Mouse (Mus musculus) C2C12 (cell line): ENCODE measurements at regions not wholly inside any gene's neighbourhood (a gene's known extent, or its start where the extent isn't known, plus 50 kb on each side); places are given as distances from the start of the nearest gene placed in this dataset.

Source experiments
- CEBPB ChIP-seq: IDR thresholded peaks from one replicate; pipeline ENCODE4 v1.6.1; 2011; ENCODE audit warnings: low read depth, mild to moderate bottlenecking, control low read depth, moderate library complexity
- CTCF ChIP-seq: IDR thresholded peaks from one replicate; pipeline ENCODE4 v1.5.1; 2011; ENCODE audit not compliant: control insufficient read depth, insufficient read depth, insufficient read length
- FOSL1 ChIP-seq: IDR thresholded peaks from one replicate; pipeline ENCODE4 v1.8.0; 2011; ENCODE audit warnings: mild to moderate bottlenecking, low read length; ENCODE audit not compliant: poor library complexity, insufficient read depth, severe bottlenecking
- MYOD1 ChIP-seq: IDR thresholded peaks from one replicate; pipeline ENCODE4 v1.6.1; 2011; ENCODE audit warnings: low read depth; ENCODE audit not compliant: control insufficient read depth, insufficient read length
- MYOG ChIP-seq: IDR thresholded peaks from one replicate; pipeline ENCODE4 v1.6.1; 2011; ENCODE audit not compliant: control insufficient read depth, insufficient read length; ENCODE audit errors: extremely low read depth
- USF1 ChIP-seq: IDR thresholded peaks from one replicate; pipeline ENCODE4 v1.6.1; 2011; ENCODE audit warnings: low read depth, mild to moderate bottlenecking, control low read depth, moderate library complexity

DNA sequence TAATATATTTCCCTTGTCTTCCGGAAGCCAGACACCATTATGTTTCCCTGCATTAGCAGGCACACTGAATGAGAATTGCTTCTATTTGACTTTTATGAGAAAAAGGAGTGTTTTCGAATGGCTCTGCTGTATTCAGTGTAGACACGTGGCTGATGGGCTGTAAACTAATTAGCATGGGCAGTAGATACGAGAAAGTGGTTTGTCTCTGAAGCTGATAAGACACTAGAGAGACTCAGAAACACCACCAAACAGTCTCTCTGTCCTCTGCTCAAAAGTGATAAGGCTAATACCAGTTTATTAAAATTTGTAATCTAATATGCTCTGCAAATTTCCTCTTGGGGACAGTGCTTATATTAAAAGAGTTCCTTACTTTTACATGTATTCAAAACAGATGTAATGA lies 205.3 kb upstream of the Tusc1 start:
- TF ChIP-seq FOSL1, result no peak
- TF ChIP-seq CTCF, result no peak
- TF ChIP-seq USF1, result no peak
- TF ChIP-seq CEBPB, result no peak
- TF ChIP-seq MYOG, result no peak
- no peak for TF ChIP-seq MYOD1
